29 mouse cellular contexts compared by ENCODE assay signal in genomic region chr5:25724134-25724675, GRCm38 (mm10).
"Had no signal": no experiment of that assay in that cellular context is flagged by ENCODE, and none has a peak within 500 bp of the region (broad histone marks: within the 10 kb centered on the region; RNA-seq: fewer than 3 reads in every experiment).

No protein-coding gene starts in this region.

- H3K9me3 ChIP-seq: heart, embryonic 10.5 days; heart, embryonic 13.5 days; heart, embryonic 15.5 days; hindbrain, embryonic 13.5 days; hindbrain, embryonic 15.5 days; kidney, embryonic 15.5 days; limb, embryonic 10.5 days; liver, embryonic 13.5 days; liver, embryonic 15.5 days had no signal

- H3K27me3 ChIP-seq: heart, embryonic 15.5 days; hindbrain, embryonic 13.5 days; hindbrain, embryonic 15.5 days; kidney, embryonic 15.5 days; limb, embryonic 12.5 days; liver, embryonic 13.5 days; liver, embryonic 15.5 days had no signal

- H3K9ac ChIP-seq: heart, embryonic 13.5 days; heart, embryonic 15.5 days; hindbrain, embryonic 13.5 days; hindbrain, embryonic 15.5 days; kidney, embryonic 15.5 days; limb, embryonic 12.5 days; liver, embryonic 13.5 days; liver, embryonic 15.5 days; liver, postnatal 0 days had no signal

- DNase-seq: gastrocnemius, postnatal 10 days; gastrocnemius, postnatal 25 days; heart, adult 18-20 months; heart, postnatal 14 days; heart, postnatal 36 days; kidney, adult 11 months; kidney, adult 2 months; kidney, adult 9 months; kidney, postnatal 14 days; kidney, postnatal 36 days; layer of hippocampus, adult 9-11 months; layer of hippocampus, postnatal 36 days; liver; liver, embryonic 13.5 days; liver, postnatal 0 days had no signal

- ATAC-seq: hindbrain, postnatal 0 days; intestine, embryonic 16.5 days; liver, postnatal 0 days had no signal

- H3K4me1 ChIP-seq: heart, embryonic 10.5 days; heart, embryonic 15.5 days; hindbrain, embryonic 13.5 days; hindbrain, embryonic 15.5 days; kidney, embryonic 15.5 days; limb, embryonic 10.5 days; limb, embryonic 12.5 days; liver, embryonic 13.5 days; liver, embryonic 15.5 days had no signal

- H3K27ac ChIP-seq: heart, embryonic 10.5 days; heart, embryonic 13.5 days; heart, embryonic 15.5 days; hindbrain, embryonic 13.5 days; hindbrain, embryonic 15.5 days; hindbrain, postnatal 0 days; kidney, embryonic 15.5 days; kidney, postnatal 0 days; left cerebral cortex, adult 2 months; limb, embryonic 10.5 days; limb, embryonic 12.5 days; liver, embryonic 13.5 days; liver, embryonic 15.5 days had no signal

- H3K4me3 ChIP-seq: heart, embryonic 10.5 days; heart, embryonic 13.5 days; heart, embryonic 15.5 days; hindbrain, embryonic 13.5 days; hindbrain, embryonic 15.5 days; kidney, embryonic 15.5 days; left cerebral cortex, adult 2 months; limb, embryonic 10.5 days; limb, embryonic 12.5 days; liver, embryonic 13.5 days; liver, embryonic 15.5 days had no signal

- H3K36me3 ChIP-seq: heart, embryonic 10.5 days; heart, embryonic 13.5 days; heart, embryonic 15.5 days; hindbrain, embryonic 13.5 days; hindbrain, embryonic 15.5 days; kidney, embryonic 15.5 days; limb, embryonic 10.5 days; limb, embryonic 12.5 days; liver, embryonic 13.5 days; liver, embryonic 15.5 days had no signal

- H3K4me2 ChIP-seq: heart, embryonic 13.5 days; heart, embryonic 15.5 days; hindbrain, embryonic 13.5 days; hindbrain, embryonic 15.5 days; kidney, embryonic 15.5 days; limb, embryonic 12.5 days; liver, embryonic 11.5 days; liver, embryonic 13.5 days; liver, embryonic 15.5 days had no signal
